Mouse (Mus musculus) lung, embryonic 14.5 days (tissue): ENCODE results near the gene Atrnl1. TPM values are rescaled to one million over a fixed set of nuclear protein-coding genes. Genes with fewer than 3 reads are reported as not detected.

Experiments used
- ATAC-seq: fragments of 200-750 bp; cut with Nextera tagmentation; 2 replicates; pipeline ENCODE4 v1.8.0; 2017; ENCODE audit warnings: mild to moderate bottlenecking, moderate TSS enrichment, moderate library complexity; ENCODE audit not compliant: insufficient read depth
- DNase-seq: peaks from one replicate; pipeline ENCODE4 v3.0.0-alpha.2; 2015
- H3K27ac ChIP-seq: fragments of 300-500 bp; sonication (generic); 2 replicates; pipeline ENCODE4 v1.5.1; 2014; ENCODE audit warnings: low read depth, mild to moderate bottlenecking, moderate library complexity
- H3K27me3 ChIP-seq: fragments of 300-500 bp; sonication (generic); 2 replicates; pipeline ENCODE4 v1.6.1; 2014; ENCODE audit warnings: low read length, control low read depth; ENCODE audit not compliant: insufficient read depth
- H3K36me3 ChIP-seq: fragments of 300-500 bp; sonication (generic); 2 replicates; pipeline ENCODE4 v1.6.1; 2014; ENCODE audit warnings: control low read depth; ENCODE audit not compliant: insufficient read depth
- H3K4me1 ChIP-seq: fragments of 300-500 bp; sonication (generic); 2 replicates; pipeline ENCODE4 v1.6.1; 2014; ENCODE audit warnings: antibody characterized with exemption, control low read depth; ENCODE audit not compliant: insufficient read depth
- H3K4me2 ChIP-seq: fragments of 300-500 bp; sonication (generic); 2 replicates; pipeline ENCODE4 v1.6.1; 2014; ENCODE audit warnings: mild to moderate bottlenecking
- H3K4me3 ChIP-seq: fragments of 300-500 bp; sonication (generic); 2 replicates; pipeline ENCODE4 v1.5.1; 2014; ENCODE audit warnings: low read depth, low read length
- H3K9ac ChIP-seq: fragments of 300-500 bp; sonication (generic); 2 replicates; pipeline ENCODE4 v1.6.1; 2014
- H3K9me3 ChIP-seq: fragments of 300-500 bp; sonication (generic); 2 replicates; pipeline ENCODE4 v1.6.1; 2016; ENCODE audit warnings: low read depth, low read length, control low read depth
- CTCF ChIP-seq: IDR thresholded peaks from 2 replicates; pipeline ENCODE4 v1.5.1; 2016; ENCODE audit warnings: antibody characterized with exemption, low read depth
- WGBS: fragments of 180-500 bp; shearing (Covaris S2); extraction: QIAGEN DNeasy Blood & Tissue Kit; methylation state at CpG from one replicate; pipeline ENCODE4 v1.1.7; 2014; 5-methylcytosine and 5-hydroxymethylcytosine counted together
- polyA plus RNA-seq: library from polyadenylated mRNA; unstranded; fragments of >200 nt; fragmentation: Nextera tagmentation; extraction: Ambion mirVana; gene quantifications from 2 replicates; pipeline ENCODE4 v1.2.1, GENCODE M21; 2014

The Atrnl1 gene
- polyA plus RNA-seq, 1 experiment from 2014 or later = 7.1 TPM

DNA sequence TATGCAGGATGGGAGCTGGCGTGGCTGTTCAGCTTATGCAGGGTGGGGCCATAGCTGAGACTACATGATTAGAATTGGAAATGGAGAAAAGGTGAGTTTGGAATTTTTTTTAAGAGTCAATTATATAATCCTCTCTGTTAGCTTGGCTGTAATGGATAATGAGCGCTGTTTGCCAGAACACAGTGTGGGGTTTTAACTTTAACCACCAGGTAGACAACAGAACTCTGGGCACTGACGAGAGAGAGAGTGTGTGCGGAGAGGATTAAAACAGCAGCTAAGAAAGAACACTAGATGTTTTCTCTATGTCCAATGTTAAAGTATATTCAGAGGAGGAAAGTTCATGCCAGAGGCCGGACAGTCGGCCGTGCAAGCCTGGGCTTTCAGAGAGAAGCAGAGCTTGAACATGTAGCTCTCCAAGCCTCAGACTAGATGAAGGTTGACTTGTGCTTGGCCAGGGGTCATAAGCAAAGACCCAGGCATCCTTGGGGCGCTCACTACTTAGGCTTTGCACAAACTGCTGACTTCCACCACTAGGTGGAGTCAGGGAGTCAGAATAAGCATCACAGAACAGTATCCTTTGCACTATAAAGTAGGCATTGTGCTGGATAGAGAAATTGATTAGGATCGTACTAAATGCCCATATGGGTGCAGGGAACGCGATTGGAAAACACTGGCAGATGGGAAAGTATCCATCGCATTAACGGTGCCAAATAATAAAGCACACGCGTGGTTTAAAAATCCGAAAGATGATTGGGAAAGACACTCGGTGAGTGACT lies 205.6 kb downstream of the Atrnl1 start:
- H3K4me3 ChIP-seq = no peak overlapping the region
- H3K27ac ChIP-seq = no peak overlapping the region
- DNase-seq (peak; percentile 80), ATAC-seq (no peak)
- 87% methylated on average over 17 of the region's 17 CpGs for WGBS
- no peak overlapping the region for H3K4me2 ChIP-seq
- peak; percentile 81 for TF ChIP-seq CTCF
- no peak overlapping the region for H3K9ac ChIP-seq
- no peaks in the 10 kb centered on the region for H3K9me3 ChIP-seq
- H3K4me1 ChIP-seq = no peaks in the 10 kb centered on the region
- no peaks in the 10 kb centered on the region for H3K27me3 ChIP-seq
- H3K36me3 ChIP-seq = no peaks in the 10 kb centered on the region

DNA sequence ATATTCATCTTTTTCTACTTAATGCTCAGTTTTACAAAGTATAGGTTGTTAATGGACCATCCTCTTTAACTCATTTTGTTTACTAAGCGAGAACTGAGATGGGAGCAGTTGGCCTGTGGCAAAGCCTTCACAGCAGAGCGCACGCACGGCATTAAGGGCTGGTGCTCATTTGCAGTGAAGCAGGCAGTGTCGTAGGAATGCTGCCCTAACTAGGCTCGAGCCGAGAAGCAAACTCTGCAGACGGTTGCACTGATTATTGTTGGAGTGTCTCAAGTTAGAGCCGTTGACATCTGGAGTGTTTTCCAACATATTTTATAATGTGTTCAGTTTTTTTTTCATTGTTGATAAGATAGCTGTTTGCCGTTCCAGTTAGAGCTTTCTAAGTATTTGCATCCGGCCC lies 206.9 kb downstream of the Atrnl1 start:
- TF ChIP-seq CTCF = no peak
- Histone ChIP-seq H3K9me3 (no peaks in the 10 kb centered on the region), H3K4me1 (no peaks in the 10 kb centered on the region), H3K9ac (no peak overlapping the region), H3K27ac (no peak overlapping the region), H3K4me3 (no peak overlapping the region), H3K36me3 (no peaks in the 10 kb centered on the region), H3K4me2 (no peak overlapping the region), H3K27me3 (no peaks in the 10 kb centered on the region)
- DNase-seq (peak; percentile 55), ATAC-seq (no peak)
- 30% methylated on average over 11 of the region's 11 CpGs for WGBS

DNA sequence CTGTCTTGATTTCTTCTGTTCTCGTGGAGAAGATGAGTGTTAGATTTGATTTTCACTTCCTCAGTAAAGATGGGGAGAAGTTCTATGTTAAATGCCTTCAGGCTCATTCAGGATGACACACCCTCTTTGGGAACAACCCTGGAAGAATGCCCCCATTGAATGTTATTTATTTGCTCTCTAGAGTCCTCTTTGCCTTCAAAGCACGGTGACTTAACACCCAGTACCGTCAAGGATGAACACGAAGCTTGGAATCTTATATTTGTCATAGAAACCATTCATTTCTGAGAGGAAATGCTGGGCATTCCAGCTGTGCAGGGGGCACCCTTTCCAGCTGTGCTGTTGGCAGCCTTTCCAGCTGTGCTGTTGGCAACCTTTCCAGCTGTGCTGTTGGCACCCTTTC lies 212.6 kb downstream of the Atrnl1 start:
- no peak overlapping the region for H3K27ac ChIP-seq
- no peaks in the 10 kb centered on the region for H3K27me3 ChIP-seq
- H3K4me1 ChIP-seq = no peaks in the 10 kb centered on the region
- no peak overlapping the region for H3K4me2 ChIP-seq
- ATAC-seq (no peak), DNase-seq (no peak)
- H3K9ac ChIP-seq = no peak overlapping the region
- WGBS = 69% methylated on average over 4 of the region's 4 CpGs
- 0 out of 2 replicates have a peak, but pooled peaks cover 2% of the 10 kb centered on the region for H3K36me3 ChIP-seq
- no peaks in the 10 kb centered on the region for H3K9me3 ChIP-seq
- TF ChIP-seq CTCF = no peak
- no peak overlapping the region for H3K4me3 ChIP-seq

DNA sequence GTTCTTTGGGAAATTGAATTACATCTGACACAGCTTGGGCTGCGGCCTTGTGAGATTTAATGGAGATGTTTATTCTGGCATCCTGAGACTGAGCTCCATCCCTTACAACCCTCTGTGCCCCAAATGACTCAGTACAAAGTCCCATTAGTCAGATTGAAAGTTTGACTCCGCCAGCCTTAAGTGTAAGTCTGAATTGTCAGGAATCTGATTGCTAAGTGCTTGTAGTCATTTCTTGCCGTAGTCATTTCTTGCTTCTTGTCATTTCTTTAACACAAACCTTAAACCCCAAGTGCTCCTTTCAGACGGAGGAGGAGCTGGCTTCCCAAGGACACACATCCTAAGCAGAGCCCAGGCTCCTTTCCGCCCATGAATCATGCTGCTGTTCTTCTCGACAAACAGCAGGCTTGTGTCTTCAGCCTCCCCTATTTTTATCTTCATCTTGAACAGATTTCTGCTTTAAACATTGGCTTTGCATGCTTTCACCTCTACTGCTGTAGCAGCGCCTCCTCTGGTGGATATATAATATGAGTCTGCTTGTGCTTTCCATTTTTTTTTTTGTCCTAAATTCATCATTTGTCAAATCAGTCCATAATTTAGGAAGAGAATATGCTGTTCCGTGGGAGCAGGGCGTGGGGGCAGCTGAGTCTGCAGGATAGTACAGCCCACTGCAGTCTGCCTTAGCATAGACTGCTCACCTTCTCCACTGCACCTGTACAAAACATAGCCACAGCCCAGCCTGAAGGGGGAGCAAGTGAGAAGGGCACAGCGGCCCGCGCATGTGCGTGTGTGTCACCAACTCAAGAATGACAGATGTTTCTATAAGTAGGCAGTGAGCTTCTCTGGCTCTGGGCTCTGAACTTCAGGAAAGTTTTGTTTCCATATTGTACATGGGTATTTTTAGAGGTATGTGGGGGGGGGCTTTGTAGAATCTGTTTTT lies 214.7 kb downstream of the Atrnl1 start:
- ATAC-seq (no peak), DNase-seq (no peak)
- Histone ChIP-seq H3K4me3 (no peak overlapping the region), H3K4me2 (no peak overlapping the region), H3K36me3 (0 out of 2 replicates have a peak, but pooled peaks cover 2% of the 10 kb centered on the region), H3K27me3 (no peaks in the 10 kb centered on the region), H3K9ac (no peak overlapping the region), H3K9me3 (no peaks in the 10 kb centered on the region), H3K27ac (no peak overlapping the region), H3K4me1 (no peaks in the 10 kb centered on the region)
- 71% methylated on average over 13 of the region's 13 CpGs for WGBS
- peak; percentile 12; the same call in 1 of the 2 replicates for TF ChIP-seq CTCF

DNA sequence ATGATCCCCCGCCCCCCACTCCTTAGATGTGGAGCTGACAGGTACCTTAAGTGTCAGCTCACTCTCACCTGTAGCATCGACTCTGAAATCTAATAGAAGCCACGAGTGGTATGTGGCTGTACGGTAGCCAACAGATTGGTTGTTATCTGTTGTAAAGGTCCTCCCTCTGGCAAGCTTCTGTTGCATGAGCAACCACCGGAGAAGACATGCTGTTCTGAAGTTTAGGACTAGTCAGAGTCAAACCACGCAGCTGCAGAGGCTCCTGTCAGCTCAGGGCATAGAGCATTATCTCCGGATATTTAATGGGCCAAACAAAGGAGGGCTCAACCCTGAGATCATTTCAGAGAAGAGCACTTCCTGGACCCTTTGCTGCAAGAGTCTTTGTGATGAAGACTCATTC lies 222.2 kb downstream of the Atrnl1 start:
- ATAC-seq (no peak), DNase-seq (no peak)
- Histone ChIP-seq H3K27me3 (no peaks in the 10 kb centered on the region), H3K36me3 (no peaks in the 10 kb centered on the region), H3K4me1 (no peaks in the 10 kb centered on the region), H3K9ac (no peak overlapping the region), H3K9me3 (no peaks in the 10 kb centered on the region), H3K4me3 (no peak overlapping the region), H3K27ac (no peak overlapping the region), H3K4me2 (no peak overlapping the region)
- WGBS = 85% methylated on average over 7 of the region's 7 CpGs
- TF ChIP-seq CTCF = no peak

DNA sequence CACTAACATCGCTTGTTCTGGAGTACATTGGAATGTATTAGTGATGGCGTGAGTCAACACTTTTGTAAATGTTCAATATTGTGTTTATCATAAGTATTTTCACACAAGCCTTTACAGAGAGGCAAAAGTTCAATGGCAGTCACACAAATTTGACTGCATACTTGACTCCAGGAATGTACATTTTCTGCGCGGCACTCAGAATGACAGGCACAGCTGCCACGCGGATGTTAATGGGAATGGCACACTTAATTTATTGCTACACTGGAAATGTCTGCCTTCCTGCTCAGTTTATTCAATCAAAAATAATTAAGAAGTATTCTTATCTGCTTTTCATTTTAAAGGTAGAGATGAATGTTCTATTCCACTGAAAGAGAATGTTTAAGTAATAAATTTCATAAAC lies 227.0 kb downstream of the Atrnl1 start:
- TF ChIP-seq CTCF = no peak
- peak; percentile 27 for DNase-seq
- Histone ChIP-seq H3K4me3 (no peak overlapping the region), H3K4me1 (no peaks in the 10 kb centered on the region), H3K36me3 (no peaks in the 10 kb centered on the region), H3K27me3 (no peaks in the 10 kb centered on the region), H3K4me2 (no peak overlapping the region), H3K9ac (no peak overlapping the region), H3K9me3 (no peaks in the 10 kb centered on the region), H3K27ac (no peak overlapping the region)
- no peak for ATAC-seq
- 39% methylated on average over 6 of the region's 6 CpGs for WGBS

DNA sequence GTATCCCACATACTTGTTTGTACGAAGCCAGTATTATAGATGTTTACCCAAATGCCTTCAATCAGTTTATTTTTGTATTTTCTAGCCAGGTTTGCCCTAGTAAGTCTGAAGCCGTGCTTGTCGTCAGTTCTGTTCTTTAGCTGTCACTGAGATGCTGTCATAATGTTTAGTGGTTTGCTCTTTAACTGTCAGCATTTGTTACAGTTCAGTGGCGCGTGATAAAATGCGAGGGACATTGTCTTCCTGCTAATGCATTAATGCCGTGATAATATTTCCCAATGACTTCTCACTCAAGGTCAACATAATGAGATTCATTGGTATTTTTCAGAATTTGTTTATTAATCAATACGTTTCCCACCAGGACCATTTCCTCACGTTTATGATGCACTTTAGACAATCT lies 227.7 kb downstream of the Atrnl1 start:
- WGBS = 59% methylated on average over 9 of the region's 9 CpGs
- Histone ChIP-seq H3K4me2 (no peak overlapping the region), H3K27me3 (no peaks in the 10 kb centered on the region), H3K4me3 (no peak overlapping the region), H3K4me1 (no peaks in the 10 kb centered on the region), H3K36me3 (no peaks in the 10 kb centered on the region), H3K9ac (no peak overlapping the region), H3K27ac (no peak overlapping the region), H3K9me3 (no peaks in the 10 kb centered on the region)
- no peak for TF ChIP-seq CTCF
- ATAC-seq (no peak), DNase-seq (no peak)
